Mouse (Mus musculus) gastrocnemius, adult 18-20 months (tissue): Measurements from ENCODE around the gene Zc3hav1. TPM values are rescaled to one million over a fixed set of nuclear protein-coding genes. Genes with fewer than 3 reads are reported as not detected.

ENCODE experiments used
- DNase-seq: peaks from one replicate; pipeline ENCODE4 v3.0.0; 2021; ENCODE audit warnings: low spot score
- total RNA-seq, 2 experiments: library from RNA; stranded (reverse); gene quantifications; 2 replicates each; pipeline ENCODE4 v1.2.3; 2021

The Zc3hav1 gene
- total RNA-seq, 2 experiments from 2014 or later, result 6.3 to 7.3 TPM

GRCm38 (mm10) chr6:38297580-38298245, 56.7 kb downstream of the Zc3hav1 start:
- DNase-seq, result no peak

DNA sequence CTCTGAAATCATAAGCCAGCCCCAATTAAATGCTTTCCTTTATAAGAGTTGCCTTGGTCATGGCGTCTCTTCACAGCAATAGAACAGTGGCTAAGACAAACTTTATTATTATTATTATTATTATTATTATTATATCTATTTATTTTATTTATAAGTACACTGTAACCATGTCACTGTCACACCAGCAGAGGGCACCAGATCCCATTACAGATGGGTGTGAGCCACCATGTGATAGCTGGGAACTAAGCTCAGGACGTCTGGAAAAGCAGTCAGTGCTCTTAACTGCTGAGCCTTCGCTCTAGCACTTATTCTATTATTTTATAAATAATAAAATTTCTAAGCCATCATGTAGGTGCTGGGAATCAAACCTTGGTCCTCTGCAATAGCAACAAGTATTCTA, 60.7 kb downstream of the Zc3hav1 start:
- DNase-seq, result no peak

- no peak for DNase-seq
Observed at GRCm38 (mm10) chr6:38292871-38293646, 61.3 kb downstream of the Zc3hav1 start.

DNA sequence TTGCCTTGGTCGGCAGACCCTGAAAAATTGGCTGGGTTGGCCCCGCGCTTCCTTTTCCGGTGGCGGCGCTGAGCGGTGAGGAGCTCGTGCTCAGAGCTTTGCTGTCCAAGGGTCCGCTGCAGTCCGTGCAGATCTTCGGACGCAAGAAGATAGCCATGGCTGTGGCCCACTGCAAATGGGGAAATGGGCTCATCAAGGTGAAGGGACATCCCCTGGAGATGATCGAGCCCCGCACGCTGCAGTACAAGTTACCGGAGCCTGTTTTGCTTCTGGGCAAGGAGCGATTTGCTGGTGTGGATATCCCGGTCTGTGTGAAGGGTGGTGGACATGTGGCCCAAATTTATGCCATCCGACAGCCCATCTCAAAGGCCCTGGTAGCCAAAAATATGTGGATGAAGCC, 70.0 kb downstream of the Zc3hav1 start:
- DNase-seq, result no peak

DNA sequence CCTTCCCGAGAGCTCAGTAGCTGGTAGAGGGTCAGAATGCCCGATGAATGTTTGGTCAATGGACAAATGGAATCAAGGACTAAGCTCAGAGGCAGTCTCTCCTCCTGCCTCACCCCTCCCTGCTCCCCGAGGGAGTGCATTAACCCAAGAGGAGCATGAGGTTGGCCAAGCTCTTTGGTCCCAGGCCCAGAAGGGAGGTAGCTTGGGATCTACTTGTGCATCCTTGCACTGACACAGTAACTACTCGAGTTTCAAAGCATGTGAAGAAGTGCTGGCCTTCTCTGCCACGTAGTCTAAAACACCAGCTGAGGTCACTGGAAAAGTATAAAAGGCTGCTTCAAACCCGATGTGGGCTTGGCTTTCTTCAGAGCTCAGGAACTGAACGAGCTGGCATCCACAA, 89.9 kb downstream of the Zc3hav1 start:
- DNase-seq, result no peak

DNA sequence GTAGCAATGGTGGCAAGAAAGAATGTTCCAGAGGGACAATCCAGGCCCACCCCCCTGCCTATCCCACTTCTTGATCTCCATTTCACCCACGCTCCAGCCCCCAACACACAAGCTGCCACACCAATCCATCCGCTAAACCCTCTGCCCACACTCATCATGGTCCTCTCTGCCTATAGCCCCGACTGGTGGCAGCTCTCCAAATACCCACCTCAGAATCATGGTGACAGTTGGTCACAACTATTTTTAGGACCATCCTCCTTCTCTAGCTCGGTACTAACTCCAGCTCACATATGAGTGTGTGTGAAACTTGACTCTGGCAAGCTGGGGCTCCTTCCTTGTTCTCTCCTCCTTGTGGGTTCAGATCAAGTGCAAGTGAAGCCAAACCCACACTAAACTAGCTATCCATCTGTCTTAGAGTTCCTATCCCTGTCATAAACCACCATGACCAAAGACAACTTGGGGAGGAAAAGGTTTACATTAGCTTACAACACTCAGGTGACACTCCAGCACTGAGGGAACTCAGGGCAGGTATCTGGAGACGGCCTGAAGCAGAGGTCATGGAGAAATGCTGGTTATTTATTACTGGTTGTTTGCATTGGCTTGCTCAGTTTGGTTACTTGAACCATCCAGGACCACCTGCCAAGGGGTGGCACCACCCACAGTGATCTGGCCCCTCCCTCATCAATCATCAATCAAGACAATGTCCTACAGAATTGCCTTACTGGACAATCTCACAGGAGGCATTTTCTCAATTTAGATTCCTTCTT, 90.8 kb downstream of the Zc3hav1 start:
- DNase-seq, result no peak

GRCm38 (mm10) chr6:38261877-38262276, 92.5 kb downstream of the Zc3hav1 start:
- no peak for DNase-seq

DNA sequence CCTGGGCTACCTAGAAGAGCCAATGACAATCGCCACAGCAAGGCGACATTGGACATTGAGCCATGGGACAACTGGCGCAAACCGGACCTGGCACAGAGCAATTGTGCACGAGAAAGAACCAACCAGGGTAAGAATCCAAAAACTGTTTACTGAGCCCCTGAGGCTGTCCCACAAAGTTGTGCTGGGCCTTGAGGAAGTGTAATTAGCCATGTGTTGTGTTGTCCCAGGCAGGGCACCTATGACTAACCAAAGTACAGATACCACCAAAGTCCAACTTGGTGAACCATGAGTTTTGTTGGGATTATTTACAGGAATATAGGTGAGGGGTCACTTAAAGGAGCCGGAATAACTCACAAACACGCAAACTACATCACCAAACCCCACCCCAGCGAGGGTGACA, 96.9 kb downstream of the Zc3hav1 start:
- DNase-seq, result no peak

DNA sequence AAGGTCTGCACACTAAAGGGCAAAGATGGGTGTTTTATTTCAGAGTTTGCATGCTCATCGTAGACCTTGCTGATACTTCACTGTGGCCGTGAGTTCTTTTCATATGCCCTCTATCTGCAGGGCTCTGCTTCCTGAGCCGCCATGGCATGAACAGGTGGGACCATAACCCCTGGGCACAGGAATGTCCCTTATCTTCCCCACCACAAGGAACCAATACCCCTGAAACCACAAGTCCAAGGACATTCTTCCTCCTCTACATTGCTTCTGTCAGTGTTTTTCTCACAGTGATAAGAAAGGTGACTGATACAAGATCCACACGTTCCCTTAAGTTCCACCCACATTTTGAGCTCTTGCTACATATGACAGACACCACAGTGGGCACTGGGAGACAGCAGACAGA, 97.6 kb downstream of the Zc3hav1 start:
- no peak for DNase-seq

- DNase-seq, result no peak
Observed at GRCm38 (mm10) chr6:38255794-38256193, 98.6 kb downstream of the Zc3hav1 start.

Other genes with a start within 250 kb of the Zc3hav1 start
- not detected for gene Tmem213, start 245.3 kb downstream of the Zc3hav1 start, total RNA-seq
- gene Atp6v0a4, start 230.0 kb downstream of the Zc3hav1 start, total RNA-seq, result under 1 TPM; 0.16 to 0.43 TPM
- gene D630045J12Rik, start 100.6 kb downstream of the Zc3hav1 start, total RNA-seq, result under 1 TPM; 0.21 to 0.23 TPM
- under 1 TPM; 0.23 to 0.31 TPM for gene Zc3hav1l, start 55.3 kb downstream of the Zc3hav1 start, total RNA-seq
- gene Ttc26, start 26.9 kb upstream of the Zc3hav1 start, total RNA-seq, result 1 to 10 TPM in 1 of 2 experiments, under 1 TPM in 1; 0.91 to 1.0 TPM
- gene Ubn2, start 79.3 kb upstream of the Zc3hav1 start, total RNA-seq, result 10 to 100 TPM; 24.1 to 24.9 TPM
- gene Fmc1, start 178.9 kb upstream of the Zc3hav1 start, total RNA-seq, result 100 to 1,000 TPM; 144 to 163 TPM
- 100 to 1,000 TPM in 1 of 2 experiments, 10 to 100 TPM in 1; 93.4 to 108 TPM for gene Luc7l2, start 196.7 kb upstream of the Zc3hav1 start, total RNA-seq